Mouse (Mus musculus) G1E-ER4 (cell line): ENCODE measurements around the gene Adam11. TPM values are rescaled to one million over a fixed set of nuclear protein-coding genes. Genes with fewer than 3 reads are reported as not detected.

Experiments used
- GATA1 ChIP-seq: IDR thresholded peaks from one replicate; pipeline ENCODE4 v1.8.0; 2012; ENCODE audit warnings: low read length, inconsistent platforms
- polyA plus RNA-seq: library from polyadenylated mRNA; stranded (reverse); fragments of >175 nt; gene quantifications from 2 replicates; pipeline ENCODE4 v1.2.3, GENCODE M21; 2012

Gene Adam11
- polyA plus RNA-seq, 1 experiment, result not detected

- TF ChIP-seq GATA1, result no peak
Measured at GRCm38 (mm10) chr11:102747866-102748265, 13.4 kb upstream of the Adam11 start.

- no peak for TF ChIP-seq GATA1
Measured at GRCm38 (mm10) chr11:102748381-102748780, 12.9 kb upstream of the Adam11 start.

GRCm38 (mm10) chr11:102749712-102750111 is 11.5 kb upstream of the Adam11 start:
- no peak for TF ChIP-seq GATA1

- TF ChIP-seq GATA1, result no peak
Measured at GRCm38 (mm10) chr11:102752896-102753590, 8.2 kb upstream of the Adam11 start.

- no peak for TF ChIP-seq GATA1
Measured at GRCm38 (mm10) chr11:102753591-102754324, 7.5 kb upstream of the Adam11 start.

- no peak for TF ChIP-seq GATA1
Measured at GRCm38 (mm10) chr11:102754416-102754815, 6.8 kb upstream of the Adam11 start.

GRCm38 (mm10) chr11:102755391-102755790 is 5.8 kb upstream of the Adam11 start:
- TF ChIP-seq GATA1, result no peak

- TF ChIP-seq GATA1, result no peak
Measured at GRCm38 (mm10) chr11:102758977-102759376, 2.3 kb upstream of the Adam11 start.

GRCm38 (mm10) chr11:102760805-102761308 is 382 bp upstream of the Adam11 start:
- TF ChIP-seq GATA1, result no peak

GRCm38 (mm10) chr11:102762248-102762647 is 1.0 kb downstream of the Adam11 start:
- TF ChIP-seq GATA1, result no peak

- no peak for TF ChIP-seq GATA1
Measured at GRCm38 (mm10) chr11:102763009-102763767, 1.9 kb downstream of the Adam11 start.

GRCm38 (mm10) chr11:102765416-102765815 is 4.2 kb downstream of the Adam11 start:
- TF ChIP-seq GATA1, result no peak

GRCm38 (mm10) chr11:102767055-102767670 is 5.9 kb downstream of the Adam11 start:
- TF ChIP-seq GATA1, result no peak

- no peak for TF ChIP-seq GATA1
Measured at GRCm38 (mm10) chr11:102769141-102769540, 7.9 kb downstream of the Adam11 start.

GRCm38 (mm10) chr11:102769993-102770661 is 8.9 kb downstream of the Adam11 start:
- TF ChIP-seq GATA1, result no peak
